Mouse (Mus musculus) spleen, adult 2 months (tissue): ENCODE data around the gene Olfr1491.

Experiments used
- CTCF ChIP-seq: fragments of 200-500 bp; IDR thresholded peaks from 2 replicates; pipeline ENCODE4 v1.5.1; 2011; ENCODE audit warnings: mild to moderate bottlenecking, inconsistent platforms; ENCODE audit not compliant: insufficient read depth, insufficient read length, insufficient replicate concordance; ENCODE audit errors: extremely low read depth
- POLR2A ChIP-seq: fragments of 200-500 bp; IDR thresholded peaks from 2 replicates; pipeline ENCODE4 v1.6.1; 2011; ENCODE audit warnings: low read depth, low read length, inconsistent platforms

GRCm38 (mm10) chr19:13739428-13739827, 42.4 kb downstream of the Olfr1491 start, which contains the start of gene Olfr1494:
- no peak for TF ChIP-seq POLR2A
- TF ChIP-seq CTCF, result no peak
